Mouse (Mus musculus): ENCODE measurements around the gene Atp5mpl. TPM values are rescaled to one million over a fixed set of nuclear protein-coding genes. Genes with fewer than 3 reads are reported as not detected.

Atp5mpl gene
- polyA plus RNA-seq, 1 experiment from 2014 or later = 1,449 TPM

- H3K9me3 ChIP-seq (replicated peaks; ENCODE audit: control insufficient read depth, low read length) = no peaks in the 10 kb centered on the region
- ATAC-seq (replicated peaks; ENCODE audit: extremely low read depth, insufficient read depth, low FRiP score) = no peak
- no peak overlapping the region for H3K4me3 ChIP-seq (ENCODE audit: low read length)
- H3K4me2 ChIP-seq (ENCODE audit: low read depth, low read length) = no peak overlapping the region
- 71% methylated on average over 2 of the region's 2 CpGs for WGBS
- H3K36me3 ChIP-seq (ENCODE audit: control insufficient read depth, insufficient read depth) = no peaks in the 10 kb centered on the region
- H3K27ac ChIP-seq (ENCODE audit: low read length) = no peak overlapping the region
- H3K4me1 ChIP-seq (ENCODE audit: control insufficient read depth, insufficient read depth, low read length) = peaks cover 9% of the 10 kb centered on the region
- no peaks in the 10 kb centered on the region for H3K27me3 ChIP-seq (ENCODE audit: control insufficient read depth, insufficient read depth, low read length)
- no peak overlapping the region for H3K9ac ChIP-seq (ENCODE audit: low read length)
Observed at GRCm38 (mm10) chr12:111983165-111983564, 16.4 kb upstream of the Atp5mpl start.

- no peaks in the 10 kb centered on the region for H3K27me3 ChIP-seq (ENCODE audit: control insufficient read depth, insufficient read depth, low read length)
Observed at GRCm38 (mm10) chr12:111981831-111982230, 15.1 kb upstream of the Atp5mpl start.

DNA sequence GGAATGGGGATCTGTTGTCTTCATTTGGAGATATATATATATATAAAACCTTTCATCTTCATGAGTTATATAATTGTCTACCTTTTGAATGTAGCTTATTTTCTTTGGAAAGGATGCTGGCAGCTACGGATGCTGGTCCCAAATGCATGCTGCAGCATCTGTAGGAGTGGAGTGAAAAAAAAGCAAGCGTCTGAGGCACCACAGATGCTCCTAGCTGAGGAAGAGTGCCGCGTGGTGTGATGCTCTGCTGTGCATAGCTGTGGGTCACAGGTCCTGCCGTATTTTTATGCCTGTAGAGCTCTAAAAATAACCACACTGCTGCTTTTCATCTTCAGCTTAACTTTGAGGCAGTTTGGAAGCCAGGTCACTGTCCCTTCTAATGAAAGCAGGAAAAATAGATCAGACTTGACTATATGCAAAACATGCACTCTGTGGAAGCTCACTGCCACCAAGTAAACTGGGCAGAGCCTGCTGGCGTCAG is 14.2 kb upstream of the Atp5mpl start, which contains the start of gene Rd3l:
Rd3l (minus strand) TSS at position 431 of the 481 bp plus-strand sequence.
- no peak for ATAC-seq (replicated peaks; ENCODE audit: extremely low read depth, insufficient read depth, low FRiP score)
- peak within 1 kb of the TSS; percentile 33; the same call in 1 of the 2 replicates for H3K27ac ChIP-seq (ENCODE audit: low read length)
- no peaks in the 10 kb centered on the region for H3K36me3 ChIP-seq (ENCODE audit: control insufficient read depth, insufficient read depth)
- peaks cover 27% of the 10 kb centered on the region for H3K4me1 ChIP-seq (ENCODE audit: control insufficient read depth, insufficient read depth, low read length)
- H3K4me3 ChIP-seq (ENCODE audit: low read length) = no peak within 1 kb of the TSS
- H3K9ac ChIP-seq (ENCODE audit: low read length) = peak within 1 kb of the TSS; percentile 10; the same call in 1 of the 2 replicates
- no peaks in the 10 kb centered on the region for H3K9me3 ChIP-seq (replicated peaks; ENCODE audit: control insufficient read depth, low read length)
- no peaks in the 10 kb centered on the region for H3K27me3 ChIP-seq (ENCODE audit: control insufficient read depth, insufficient read depth, low read length)
- H3K4me2 ChIP-seq (ENCODE audit: low read depth, low read length) = no peak within 1 kb of the TSS; the same call in 1 of the 2 replicates
- 32% methylated on average over 6 of the region's 6 CpGs for WGBS

More at GRCm38 (mm10) chr12:111981831-111982230, 15.1 kb upstream of the Atp5mpl start:
- H3K4me1 ChIP-seq (ENCODE audit: control insufficient read depth, insufficient read depth, low read length) = peaks cover 20% of the 10 kb centered on the region
- no peaks in the 10 kb centered on the region for H3K36me3 ChIP-seq (ENCODE audit: control insufficient read depth, insufficient read depth)
- no peak overlapping the region for H3K9ac ChIP-seq (ENCODE audit: low read length)
- H3K4me3 ChIP-seq (ENCODE audit: low read length) = no peak overlapping the region
- ATAC-seq (replicated peaks; ENCODE audit: extremely low read depth, insufficient read depth, low FRiP score) = no peak
- H3K4me2 ChIP-seq (ENCODE audit: low read depth, low read length) = no peak overlapping the region
- H3K27ac ChIP-seq (ENCODE audit: low read length) = no peak overlapping the region
- 73% methylated on average over 8 of the region's 8 CpGs for WGBS
- H3K9me3 ChIP-seq (replicated peaks; ENCODE audit: control insufficient read depth, low read length) = no peaks in the 10 kb centered on the region

GRCm38 (mm10) chr12:111978274-111978673 is 11.5 kb upstream of the Atp5mpl start:
- no peaks in the 10 kb centered on the region for H3K36me3 ChIP-seq (ENCODE audit: control insufficient read depth, insufficient read depth)
- no peak overlapping the region for H3K4me3 ChIP-seq (ENCODE audit: low read length)
- H3K9me3 ChIP-seq (replicated peaks; ENCODE audit: control insufficient read depth, low read length) = peaks cover 2% of the 10 kb centered on the region; the same call in 1 of the 2 replicates
- H3K27ac ChIP-seq (ENCODE audit: low read length) = no peak overlapping the region
- ATAC-seq (replicated peaks; ENCODE audit: extremely low read depth, insufficient read depth, low FRiP score) = no peak
- H3K27me3 ChIP-seq (ENCODE audit: control insufficient read depth, insufficient read depth, low read length) = no peaks in the 10 kb centered on the region
- WGBS = 58% methylated on average over 6 of the region's 6 CpGs
- H3K9ac ChIP-seq (ENCODE audit: low read length) = no peak overlapping the region
- peaks cover 27% of the 10 kb centered on the region for H3K4me1 ChIP-seq (ENCODE audit: control insufficient read depth, insufficient read depth, low read length)
- no peak overlapping the region for H3K4me2 ChIP-seq (ENCODE audit: low read depth, low read length)

- ATAC-seq (replicated peaks; ENCODE audit: extremely low read depth, insufficient read depth, low FRiP score) = peak; percentile 80
- no peaks in the 10 kb centered on the region for H3K27me3 ChIP-seq (ENCODE audit: control insufficient read depth, insufficient read depth, low read length)
- peaks cover 2% of the 10 kb centered on the region; the same call in 1 of the 2 replicates for H3K9me3 ChIP-seq (replicated peaks; ENCODE audit: control insufficient read depth, low read length)
- WGBS = 26% methylated on average over 6 of the region's 6 CpGs
- H3K27ac ChIP-seq (ENCODE audit: low read length) = peak overlapping the region; percentile 84
- H3K4me2 ChIP-seq (ENCODE audit: low read depth, low read length) = peak overlapping the region; percentile 4; the same call in 1 of the 2 replicates
- H3K4me3 ChIP-seq (ENCODE audit: low read length) = no peak overlapping the region
- H3K9ac ChIP-seq (ENCODE audit: low read length) = peak overlapping the region; percentile 37
- H3K4me1 ChIP-seq (ENCODE audit: control insufficient read depth, insufficient read depth, low read length) = peaks cover 27% of the 10 kb centered on the region
- H3K36me3 ChIP-seq (ENCODE audit: control insufficient read depth, insufficient read depth) = no peaks in the 10 kb centered on the region
Observed at GRCm38 (mm10) chr12:111977138-111977537, 10.4 kb upstream of the Atp5mpl start.

DNA sequence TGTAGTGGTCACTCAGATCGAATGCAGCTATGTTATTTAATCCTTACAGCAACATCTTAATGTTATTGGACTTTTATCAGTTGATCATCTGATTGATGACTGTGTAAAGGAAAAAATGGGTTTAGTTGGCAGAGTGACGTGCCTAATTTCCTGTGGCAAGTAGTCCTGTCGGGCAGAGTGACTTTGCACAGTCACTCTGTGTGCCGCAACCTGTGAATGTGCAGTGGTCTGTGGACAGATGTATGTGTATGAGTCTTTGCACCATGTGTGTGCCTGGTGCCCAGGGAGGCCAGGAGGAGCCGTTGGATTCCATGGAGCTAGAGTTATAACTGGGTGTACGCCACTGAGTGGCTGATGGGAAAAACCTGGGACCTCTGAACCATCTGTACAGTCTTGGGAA is 7.8 kb upstream of the Atp5mpl start:
- no peak for ATAC-seq (replicated peaks; ENCODE audit: extremely low read depth, insufficient read depth, low FRiP score)
- 70% methylated on average over 6 of the region's 6 CpGs for WGBS

DNA sequence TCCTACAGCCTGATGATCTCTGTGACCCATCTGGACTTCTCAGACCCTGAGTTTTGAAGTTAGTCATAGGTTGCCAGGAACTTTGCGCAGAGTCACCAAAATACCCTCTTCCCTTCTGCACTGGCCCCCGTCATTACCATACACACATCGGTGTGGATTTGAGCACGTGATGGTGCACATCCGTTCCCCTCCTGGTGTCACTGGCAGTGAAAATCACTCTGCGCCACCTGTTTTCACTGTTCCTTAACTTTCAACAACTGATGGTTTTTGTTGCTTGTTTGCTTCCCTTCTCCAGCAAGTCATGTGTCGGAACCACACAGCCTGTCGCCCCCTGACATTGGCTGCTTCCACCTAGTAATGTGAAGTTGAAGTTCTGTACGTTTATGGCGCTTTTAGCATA is 5.7 kb upstream of the Atp5mpl start:
- no peak overlapping the region for H3K27ac ChIP-seq (ENCODE audit: low read length)
- no peaks in the 10 kb centered on the region for H3K27me3 ChIP-seq (ENCODE audit: control insufficient read depth, insufficient read depth, low read length)
- no peak for ATAC-seq (replicated peaks; ENCODE audit: extremely low read depth, insufficient read depth, low FRiP score)
- H3K4me1 ChIP-seq (ENCODE audit: control insufficient read depth, insufficient read depth, low read length) = peaks cover 11% of the 10 kb centered on the region
- H3K4me3 ChIP-seq (ENCODE audit: low read length) = no peak overlapping the region
- H3K4me2 ChIP-seq (ENCODE audit: low read depth, low read length) = no peak overlapping the region
- peaks cover 2% of the 10 kb centered on the region; the same call in 1 of the 2 replicates for H3K9me3 ChIP-seq (replicated peaks; ENCODE audit: control insufficient read depth, low read length)
- H3K36me3 ChIP-seq (ENCODE audit: control insufficient read depth, insufficient read depth) = no peaks in the 10 kb centered on the region
- 87% methylated on average over 10 of the region's 10 CpGs for WGBS
- H3K9ac ChIP-seq (ENCODE audit: low read length) = no peak overlapping the region

More for the DNA sequence above, 7.8 kb upstream of the Atp5mpl start:
- no peaks in the 10 kb centered on the region for H3K36me3 ChIP-seq (ENCODE audit: control insufficient read depth, insufficient read depth)
- H3K9me3 ChIP-seq (replicated peaks; ENCODE audit: control insufficient read depth, low read length) = peaks cover 2% of the 10 kb centered on the region; the same call in 1 of the 2 replicates
- no peak overlapping the region for H3K4me3 ChIP-seq (ENCODE audit: low read length)
- no peak overlapping the region for H3K9ac ChIP-seq (ENCODE audit: low read length)
- H3K4me2 ChIP-seq (ENCODE audit: low read depth, low read length) = no peak overlapping the region
- no peak overlapping the region for H3K27ac ChIP-seq (ENCODE audit: low read length)
- no peaks in the 10 kb centered on the region for H3K27me3 ChIP-seq (ENCODE audit: control insufficient read depth, insufficient read depth, low read length)
- peaks cover 20% of the 10 kb centered on the region for H3K4me1 ChIP-seq (ENCODE audit: control insufficient read depth, insufficient read depth, low read length)

DNA sequence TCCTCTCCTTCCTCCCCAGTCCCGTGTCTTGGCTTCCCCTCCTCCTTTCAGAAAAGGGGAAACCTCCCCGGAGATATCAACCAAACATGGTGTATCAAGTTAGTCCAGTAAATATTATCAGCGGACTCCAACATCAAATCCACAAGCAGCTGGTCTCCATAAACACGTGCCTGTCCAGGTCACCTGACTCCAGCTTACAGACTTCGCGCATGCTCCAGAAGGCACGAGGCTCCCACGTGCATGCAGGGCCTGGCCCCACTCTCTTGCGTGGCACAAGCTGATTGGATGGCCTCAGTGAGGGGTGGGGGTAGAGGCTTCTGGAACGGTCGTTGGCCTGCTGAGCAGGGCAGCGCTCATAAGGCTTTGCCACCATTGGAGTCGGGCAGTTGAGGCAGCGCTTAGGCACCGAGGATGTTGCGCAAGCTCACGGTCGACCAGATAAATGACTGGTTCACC is 4.5 kb upstream of the Atp5mpl start, which contains the start of gene Tdrd9:
Tdrd9 (plus strand) TSS at position 329 of the 456 bp plus-strand sequence.
- no peak within 1 kb of the TSS for H3K4me3 ChIP-seq (ENCODE audit: low read length)
- H3K27ac ChIP-seq (ENCODE audit: low read length) = no peak within 1 kb of the TSS
- no peaks in the 10 kb centered on the region for H3K36me3 ChIP-seq (ENCODE audit: control insufficient read depth, insufficient read depth)
- peaks cover under 1% of the 10 kb centered on the region; the same call in 1 of the 2 replicates for H3K4me1 ChIP-seq (ENCODE audit: control insufficient read depth, insufficient read depth, low read length)
- 83% methylated on average over 18 of the region's 18 CpGs for WGBS
- no peaks in the 10 kb centered on the region for H3K27me3 ChIP-seq (ENCODE audit: control insufficient read depth, insufficient read depth, low read length)
- H3K4me2 ChIP-seq (ENCODE audit: low read depth, low read length) = no peak within 1 kb of the TSS
- H3K9ac ChIP-seq (ENCODE audit: low read length) = no peak within 1 kb of the TSS
- H3K9me3 ChIP-seq (replicated peaks; ENCODE audit: control insufficient read depth, low read length) = peaks cover 2% of the 10 kb centered on the region; the same call in 1 of the 2 replicates
- ATAC-seq (replicated peaks; ENCODE audit: extremely low read depth, insufficient read depth, low FRiP score) = no peak

DNA sequence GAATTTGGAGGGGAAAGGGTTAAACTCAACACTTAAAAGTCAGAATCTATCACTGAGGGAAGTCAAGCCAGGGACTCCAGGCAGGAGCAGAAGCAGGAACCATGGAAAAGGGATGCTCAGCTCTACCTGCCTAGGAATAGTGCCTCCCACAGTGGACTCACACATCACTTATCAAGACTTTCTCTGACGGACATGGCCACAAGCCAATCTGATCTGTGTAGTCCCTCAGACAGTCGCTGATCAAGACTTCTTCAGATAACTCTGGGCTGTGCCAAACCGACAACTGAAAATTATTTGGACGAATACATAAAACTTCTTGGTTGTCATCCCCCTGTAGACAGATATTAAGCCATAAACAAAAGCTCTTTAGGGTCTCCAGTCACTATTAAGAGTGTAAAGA is 3.3 kb upstream of the Atp5mpl start:
- Histone ChIP-seq H3K36me3 (ENCODE audit: control insufficient read depth, insufficient read depth) (no peaks in the 10 kb centered on the region), H3K27ac (ENCODE audit: low read length) (no peak overlapping the region), H3K4me3 (ENCODE audit: low read length) (no peak overlapping the region), H3K9me3 (replicated peaks; ENCODE audit: control insufficient read depth, low read length) (peaks cover 2% of the 10 kb centered on the region; the same call in 1 of the 2 replicates), H3K9ac (ENCODE audit: low read length) (no peak overlapping the region), H3K4me2 (ENCODE audit: low read depth, low read length) (no peak overlapping the region), H3K4me1 (ENCODE audit: control insufficient read depth, insufficient read depth, low read length) (peaks cover 10% of the 10 kb centered on the region), H3K27me3 (ENCODE audit: control insufficient read depth, insufficient read depth, low read length) (no peaks in the 10 kb centered on the region)
- 71% methylated on average over 4 of the region's 4 CpGs for WGBS
- ATAC-seq (replicated peaks; ENCODE audit: extremely low read depth, insufficient read depth, low FRiP score) = no peak
